Mouse (Mus musculus) limb, embryonic 15.5 days (tissue): ENCODE data around the gene 1600014C10Rik. TPM values are rescaled to one million over a fixed set of nuclear protein-coding genes. Genes with fewer than 3 reads are reported as not detected.
A peak's percentile ranks its signal among the peaks of the same experiment; 100 is the strongest.

Experiments used
- ATAC-seq: fragments of 200-750 bp; cut with Nextera tagmentation; 2 replicates; pipeline ENCODE4 v1.8.0; 2017; ENCODE audit warnings: low read depth, moderate TSS enrichment; ENCODE audit not compliant: insufficient number of reproducible peaks, low FRiP score, low TSS enrichment
- H3K27ac ChIP-seq: fragments of 300-500 bp; sonication (generic); 2 replicates; pipeline ENCODE4 v1.5.1; 2015; ENCODE audit warnings: moderate library complexity, mild to moderate bottlenecking, inconsistent platforms
- H3K27me3 ChIP-seq: fragments of 300-500 bp; sonication (generic); 2 replicates; pipeline ENCODE4 v1.6.1; 2015; ENCODE audit warnings: inconsistent platforms
- H3K36me3 ChIP-seq: fragments of 300-500 bp; sonication (generic); 2 replicates; pipeline ENCODE4 v1.6.1; 2015; ENCODE audit warnings: inconsistent platforms
- H3K4me1 ChIP-seq: fragments of 300-500 bp; sonication (generic); 2 replicates; pipeline ENCODE4 v1.6.1; 2015; ENCODE audit warnings: inconsistent platforms
- H3K4me2 ChIP-seq: fragments of 300-500 bp; sonication (generic); 2 replicates; pipeline ENCODE4 v1.6.1; 2015; ENCODE audit warnings: mild to moderate bottlenecking, inconsistent platforms
- H3K4me3 ChIP-seq: fragments of 300-500 bp; sonication (generic); 2 replicates; pipeline ENCODE4 v1.5.1; 2015; ENCODE audit warnings: mild to moderate bottlenecking, inconsistent platforms
- H3K9ac ChIP-seq: fragments of 300-500 bp; sonication (generic); 2 replicates; pipeline ENCODE4 v1.6.1; 2015; ENCODE audit warnings: inconsistent platforms
- H3K9me3 ChIP-seq: fragments of 300-500 bp; sonication (generic); 2 replicates; pipeline ENCODE4 v1.6.1; 2016; ENCODE audit warnings: inconsistent platforms
- WGBS: fragments of 180-500 bp; shearing (Covaris S2); methylation state at CpG from one replicate; pipeline ENCODE4 v1.1.7; 2015; 5-methylcytosine and 5-hydroxymethylcytosine counted together
- polyA plus RNA-seq: library from polyadenylated mRNA; unstranded; fragments of >200 nt; fragmentation: Nextera tagmentation; extraction: Ambion mirVana; gene quantifications from 2 replicates; pipeline ENCODE4 v1.2.1, GENCODE M21; 2015

The 1600014C10Rik gene
- 16.5 and 17.6 TPM in 2 replicates for polyA plus RNA-seq

- Histone ChIP-seq H3K27me3 (no peaks in the 10 kb centered on the region), H3K27ac (peak within 1 kb of the TSS; percentile 91), H3K4me1 (peaks cover 23% of the 10 kb centered on the region), H3K4me2 (peak within 1 kb of the TSS; percentile 84), H3K9ac (peak within 1 kb of the TSS; percentile 65), H3K36me3 (no peaks in the 10 kb centered on the region), H3K9me3 (no peaks in the 10 kb centered on the region), H3K4me3 (peak within 1 kb of the TSS; percentile 69)
- ATAC-seq = peak; percentile 44; the same call in 1 of the 2 replicates
- WGBS = 4% methylated on average over 28 of the region's 28 CpGs
These were observed at the start of gene 1600014C10Rik for GRCm38 (mm10) chr7:38182962-38183687. Gene 1600014C10Rik, plus strand, starts transcription at chr7:38183217.

GRCm38 (mm10) chr7:38134471-38134870 is 48.5 kb upstream of the 1600014C10Rik start:
- Histone ChIP-seq H3K4me1 (peaks cover 16% of the 10 kb centered on the region), H3K9ac (no peak overlapping the region), H3K4me3 (no peak overlapping the region), H3K27ac (no peak overlapping the region), H3K4me2 (no peak overlapping the region), H3K9me3 (no peaks in the 10 kb centered on the region), H3K36me3 (no peaks in the 10 kb centered on the region), H3K27me3 (no peaks in the 10 kb centered on the region)
- ATAC-seq = no peak
- 92% methylated on average over 5 of the region's 5 CpGs for WGBS

GRCm38 (mm10) chr7:38140324-38140723 is 42.7 kb upstream of the 1600014C10Rik start:
- no peak overlapping the region for H3K27ac ChIP-seq
- peaks cover 6% of the 10 kb centered on the region; the same call in 1 of the 2 replicates for H3K4me1 ChIP-seq
- H3K9me3 ChIP-seq = no peaks in the 10 kb centered on the region
- H3K4me3 ChIP-seq = no peak overlapping the region
- H3K36me3 ChIP-seq = no peaks in the 10 kb centered on the region
- H3K9ac ChIP-seq = no peak overlapping the region
- H3K27me3 ChIP-seq = no peaks in the 10 kb centered on the region
- 32% methylated on average over 9 of the region's 9 CpGs for WGBS
- H3K4me2 ChIP-seq = no peak overlapping the region
- ATAC-seq = no peak

- H3K27me3 ChIP-seq = no peaks in the 10 kb centered on the region
- no peak overlapping the region for H3K4me3 ChIP-seq
- H3K36me3 ChIP-seq = no peaks in the 10 kb centered on the region
- no peak overlapping the region for H3K4me2 ChIP-seq
- peaks cover 6% of the 10 kb centered on the region; the same call in 1 of the 2 replicates for H3K4me1 ChIP-seq
- no peak for ATAC-seq
- H3K27ac ChIP-seq = no peak overlapping the region
- WGBS = 61% methylated on average over 13 of the region's 13 CpGs
- no peak overlapping the region for H3K9ac ChIP-seq
- H3K9me3 ChIP-seq = no peaks in the 10 kb centered on the region
These were observed 41.1 kb upstream of the 1600014C10Rik start for GRCm38 (mm10) chr7:38141747-38142545.

- 90% methylated on average over 6 of the region's 6 CpGs for WGBS
- H3K4me2 ChIP-seq = no peak overlapping the region
- no peaks in the 10 kb centered on the region for H3K9me3 ChIP-seq
- no peak overlapping the region for H3K27ac ChIP-seq
- H3K9ac ChIP-seq = no peak overlapping the region
- H3K27me3 ChIP-seq = no peaks in the 10 kb centered on the region
- no peaks in the 10 kb centered on the region for H3K36me3 ChIP-seq
- H3K4me3 ChIP-seq = no peak overlapping the region
- ATAC-seq = no peak
- H3K4me1 ChIP-seq = no peaks in the 10 kb centered on the region
These were observed 35.5 kb upstream of the 1600014C10Rik start for GRCm38 (mm10) chr7:38147477-38147876.

GRCm38 (mm10) chr7:38151706-38152312 is 31.2 kb upstream of the 1600014C10Rik start:
- ATAC-seq = no peak
- WGBS = 62% methylated on average over 14 of the region's 14 CpGs
- H3K4me2 ChIP-seq = no peak overlapping the region

GRCm38 (mm10) chr7:38152571-38152970 is 30.4 kb upstream of the 1600014C10Rik start:
- no peaks in the 10 kb centered on the region for H3K4me1 ChIP-seq
- H3K27ac ChIP-seq = no peak overlapping the region
- ATAC-seq = no peak
- H3K9me3 ChIP-seq = no peaks in the 10 kb centered on the region
- 89% methylated on average over 3 of the region's 3 CpGs for WGBS
- H3K4me3 ChIP-seq = no peak overlapping the region
- H3K4me2 ChIP-seq = no peak overlapping the region
- H3K27me3 ChIP-seq = no peaks in the 10 kb centered on the region
- no peaks in the 10 kb centered on the region for H3K36me3 ChIP-seq
- no peak overlapping the region for H3K9ac ChIP-seq

More at GRCm38 (mm10) chr7:38151706-38152312, 31.2 kb upstream of the 1600014C10Rik start:
- no peak overlapping the region for H3K9ac ChIP-seq
- no peaks in the 10 kb centered on the region for H3K36me3 ChIP-seq
- H3K4me1 ChIP-seq = no peaks in the 10 kb centered on the region
- H3K27me3 ChIP-seq = no peaks in the 10 kb centered on the region
- H3K4me3 ChIP-seq = no peak overlapping the region
- no peak overlapping the region for H3K27ac ChIP-seq
- H3K9me3 ChIP-seq = no peaks in the 10 kb centered on the region

- no peak for ATAC-seq
- Histone ChIP-seq H3K4me2 (no peak overlapping the region), H3K9ac (no peak overlapping the region), H3K4me3 (no peak overlapping the region), H3K9me3 (no peaks in the 10 kb centered on the region), H3K4me1 (no peaks in the 10 kb centered on the region), H3K36me3 (no peaks in the 10 kb centered on the region), H3K27ac (no peak overlapping the region), H3K27me3 (no peaks in the 10 kb centered on the region)
- 77% methylated on average over 5 of the region's 5 CpGs for WGBS
These were observed 27.2 kb upstream of the 1600014C10Rik start for GRCm38 (mm10) chr7:38155829-38156228.

GRCm38 (mm10) chr7:38158764-38159458 is 24.1 kb upstream of the 1600014C10Rik start:
- no peaks in the 10 kb centered on the region for H3K36me3 ChIP-seq
- H3K9me3 ChIP-seq = no peaks in the 10 kb centered on the region
- H3K4me3 ChIP-seq = no peak overlapping the region
- H3K4me1 ChIP-seq = no peaks in the 10 kb centered on the region
- H3K27ac ChIP-seq = no peak overlapping the region
- H3K9ac ChIP-seq = no peak overlapping the region
- WGBS = 71% methylated on average over 9 of the region's 9 CpGs
- ATAC-seq = no peak
- H3K27me3 ChIP-seq = no peaks in the 10 kb centered on the region
- H3K4me2 ChIP-seq = no peak overlapping the region

- H3K4me2 ChIP-seq = no peak overlapping the region
- H3K27me3 ChIP-seq = no peaks in the 10 kb centered on the region
- no peak for ATAC-seq
- no peaks in the 10 kb centered on the region for H3K36me3 ChIP-seq
- H3K9ac ChIP-seq = no peak overlapping the region
- no peaks in the 10 kb centered on the region for H3K9me3 ChIP-seq
- no peak overlapping the region for H3K27ac ChIP-seq
- no peaks in the 10 kb centered on the region for H3K4me1 ChIP-seq
- no peak overlapping the region for H3K4me3 ChIP-seq
- WGBS = 86% methylated on average over 2 of the region's 2 CpGs
These were observed 21.6 kb upstream of the 1600014C10Rik start for GRCm38 (mm10) chr7:38161438-38161837.

GRCm38 (mm10) chr7:38163433-38164050 is 19.5 kb upstream of the 1600014C10Rik start:
- ATAC-seq = no peak
- Histone ChIP-seq H3K27me3 (no peaks in the 10 kb centered on the region), H3K4me1 (peaks cover 6% of the 10 kb centered on the region), H3K9me3 (no peaks in the 10 kb centered on the region), H3K4me2 (no peak overlapping the region), H3K27ac (no peak overlapping the region), H3K36me3 (no peaks in the 10 kb centered on the region), H3K9ac (no peak overlapping the region), H3K4me3 (no peak overlapping the region)
- 29% methylated on average over 9 of the region's 9 CpGs for WGBS
